ENCODE assay signal across 7 mouse cellular contexts in the genomic region with DNA sequence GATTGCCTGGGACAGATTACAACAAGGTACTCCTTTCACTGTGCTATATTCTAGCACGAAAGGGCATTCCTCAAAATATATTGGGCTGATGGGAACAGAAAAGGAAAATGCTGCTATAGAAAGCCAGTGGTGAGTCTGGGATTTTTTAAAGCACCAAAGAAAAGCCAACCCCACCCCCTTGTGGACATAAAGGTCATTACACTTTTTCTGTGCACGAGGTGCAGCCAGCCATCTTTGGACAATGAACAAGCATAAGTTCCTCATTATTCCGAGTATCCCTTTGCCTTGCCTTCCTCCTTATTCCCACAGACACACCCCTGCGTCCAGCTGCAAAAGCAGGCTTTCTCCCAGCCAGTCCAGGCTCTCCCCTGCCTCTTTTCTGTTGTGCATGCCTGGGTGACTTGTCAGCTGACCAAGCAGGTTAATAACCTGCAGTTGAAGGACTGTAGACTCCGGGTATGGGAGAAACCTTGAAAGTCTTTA.
DNase-seq lines count a peak whose midpoint lies in the region; ATAC-seq lines count a peak whose summit lies in the region.

No protein-coding gene starts in this region.

- H3K27ac ChIP-seq in embryonic facial prominence, embryonic 10.5 days (replicated peaks) = peak overlapping the region; percentile 66; the same call in 1 of the 2 replicates
- H3K27ac ChIP-seq in limb, embryonic 11.5 days (replicated peaks; ENCODE audit: low read depth, low read length) = no peak overlapping the region
- no peak overlapping the region for H3K27ac ChIP-seq in midbrain, embryonic 16.5 days (ENCODE audit: low read length)

- peak overlapping the region; percentile 14; the same call in 1 of the 2 replicates for H3K9ac ChIP-seq in limb, embryonic 11.5 days (ENCODE audit: low read length)
- no peak overlapping the region for H3K9ac ChIP-seq in midbrain, embryonic 16.5 days (ENCODE audit: low read depth, low read length)

- DNase-seq in adrenal gland, postnatal 10 days = peak; percentile 83
- peak; percentile 76 for DNase-seq in embryonic facial prominence, embryonic 10.5 days (ENCODE audit: low spot score)
- DNase-seq in heart, adult 8-10 months (ENCODE audit: low spot score) = peak; percentile 71
- peak; percentile 64 to 77 for DNase-seq in kidney, adult 8-10 months
- peak; percentile 77 for DNase-seq in limb, embryonic 11.5 days (ENCODE audit: low spot score)
- DNase-seq in spleen, postnatal 10 days (ENCODE audit: low spot score in 2 of 2) = peak; percentile 35 to 64

- peak; percentile 35; the same call in 1 of the 2 replicates for ATAC-seq in limb, embryonic 11.5 days (ENCODE audit: insufficient number of reproducible peaks, low FRiP score, low TSS enrichment, low read depth)
- ATAC-seq in midbrain, embryonic 16.5 days = peak; percentile 85

- no peak overlapping the region for H3K4me2 ChIP-seq in limb, embryonic 11.5 days (ENCODE audit: low read depth, severe bottlenecking)
- H3K4me2 ChIP-seq in midbrain, embryonic 16.5 days (ENCODE audit: low read length) = peak overlapping the region; percentile 16; the same call in 1 of the 2 replicates

- H3K36me3 ChIP-seq in embryonic facial prominence, embryonic 10.5 days (replicated peaks) = no peaks in the 10 kb centered on the region
- no peaks in the 10 kb centered on the region for H3K36me3 ChIP-seq in limb, embryonic 11.5 days (ENCODE audit: control insufficient read depth, insufficient read depth, low read length)
- H3K36me3 ChIP-seq in midbrain, embryonic 16.5 days (ENCODE audit: control insufficient read depth, insufficient read depth, low read length) = no peaks in the 10 kb centered on the region

- 19% methylated on average over 5 of the region's 5 CpGs for WGBS in embryonic facial prominence, embryonic 10.5 days
- WGBS in limb, embryonic 11.5 days = 25% methylated on average over 5 of the region's 5 CpGs
- 23% methylated on average over 5 of the region's 5 CpGs for WGBS in midbrain, embryonic 16.5 days

- H3K4me1 ChIP-seq in embryonic facial prominence, embryonic 10.5 days = no peaks in the 10 kb centered on the region
- no peaks in the 10 kb centered on the region for H3K4me1 ChIP-seq in limb, embryonic 11.5 days (ENCODE audit: control insufficient read depth, insufficient read depth, low read length)
- H3K4me1 ChIP-seq in midbrain, embryonic 16.5 days (ENCODE audit: control insufficient read depth, insufficient read depth, low read length) = 0 out of 2 replicates have a peak, but pooled peaks cover 3% of the 10 kb centered on the region

- H3K9me3 ChIP-seq in embryonic facial prominence, embryonic 10.5 days = no peaks in the 10 kb centered on the region
- H3K9me3 ChIP-seq in limb, embryonic 11.5 days (ENCODE audit: control insufficient read depth, low read length) = no peaks in the 10 kb centered on the region
- H3K9me3 ChIP-seq in midbrain, embryonic 16.5 days (replicated peaks; ENCODE audit: control insufficient read depth, low read length, poor library complexity, severe bottlenecking) = no peaks in the 10 kb centered on the region

- no peaks in the 10 kb centered on the region for H3K27me3 ChIP-seq in embryonic facial prominence, embryonic 10.5 days (replicated peaks; ENCODE audit: low read depth, poor library complexity, severe bottlenecking)
- no peaks in the 10 kb centered on the region for H3K27me3 ChIP-seq in limb, embryonic 11.5 days (ENCODE audit: control insufficient read depth, insufficient read depth, low read length)
- H3K27me3 ChIP-seq in midbrain, embryonic 16.5 days (ENCODE audit: control insufficient read depth, insufficient read depth, low read depth, low read length) = no peaks in the 10 kb centered on the region

- H3K4me3 ChIP-seq in embryonic facial prominence, embryonic 10.5 days = no peak overlapping the region
- no peak overlapping the region for H3K4me3 ChIP-seq in limb, embryonic 11.5 days (ENCODE audit: low read depth, low read length)
- H3K4me3 ChIP-seq in midbrain, embryonic 16.5 days (ENCODE audit: low read depth, low read length) = no peak overlapping the region
